Mouse (Mus musculus) intestine, postnatal 0 days (tissue): ENCODE measurements around the gene Dapp1. TPM values are rescaled to one million over a fixed set of nuclear protein-coding genes. Genes with fewer than 3 reads are reported as not detected.

Source experiments
- ATAC-seq: fragments of 200-750 bp; cut with Nextera tagmentation; 2 replicates; pipeline ENCODE4 v1.8.0; 2017; ENCODE audit warnings: mild to moderate bottlenecking, moderate TSS enrichment, moderate library complexity
- H3K27ac ChIP-seq: fragments of 300-500 bp; sonication (generic); 2 replicates; pipeline ENCODE4 v1.5.1; 2014; ENCODE audit warnings: mild to moderate bottlenecking, low read depth, low read length, moderate library complexity
- H3K27me3 ChIP-seq: fragments of 300-500 bp; sonication (generic); replicated peaks from 2 replicates; pipeline ENCODE4 v1.6.1; 2014; ENCODE audit warnings: low read length, mixed read lengths; ENCODE audit not compliant: control insufficient read depth, insufficient read depth
- H3K36me3 ChIP-seq: fragments of 300-500 bp; sonication (generic); 2 replicates; pipeline ENCODE4 v1.6.1; 2014; ENCODE audit warnings: mild to moderate bottlenecking, moderate library complexity; ENCODE audit not compliant: control insufficient read depth, insufficient read depth
- H3K4me1 ChIP-seq: fragments of 300-500 bp; sonication (generic); replicated peaks from 2 replicates; pipeline ENCODE4 v1.6.1; 2014; ENCODE audit warnings: antibody characterized with exemption, low read length, mixed read lengths; ENCODE audit not compliant: control insufficient read depth, insufficient read depth
- H3K4me2 ChIP-seq: fragments of 300-500 bp; sonication (generic); replicated peaks from 2 replicates; pipeline ENCODE4 v1.6.1; 2014; ENCODE audit warnings: low read depth, mild to moderate bottlenecking, moderate library complexity
- H3K4me3 ChIP-seq: fragments of 300-500 bp; sonication (generic); 2 replicates; pipeline ENCODE4 v1.5.1; 2014; ENCODE audit warnings: low read depth, low read length
- H3K9ac ChIP-seq: fragments of 300-500 bp; sonication (generic); 2 replicates; pipeline ENCODE4 v1.6.1; 2014; ENCODE audit warnings: mild to moderate bottlenecking, low read depth, low read length
- H3K9me3 ChIP-seq: fragments of 300-500 bp; sonication (generic); 2 replicates; pipeline ENCODE4 v1.6.1; 2016; ENCODE audit warnings: mixed run types; ENCODE audit not compliant: control insufficient read depth
- CTCF ChIP-seq: sonication (generic); IDR thresholded peaks from 2 replicates; pipeline ENCODE4 v1.5.1; 2016; ENCODE audit warnings: low read depth, mild to moderate bottlenecking, control low read depth, antibody characterized with exemption, moderate library complexity
- WGBS: fragments of 180-500 bp; shearing (Covaris S2); extraction: QIAGEN DNeasy Blood & Tissue Kit; methylation state at CpG from one replicate; pipeline ENCODE4 v1.1.7; 2014; 5-methylcytosine and 5-hydroxymethylcytosine counted together
- polyA plus RNA-seq: library from polyadenylated mRNA; unstranded; fragments of >200 nt; fragmentation: Nextera tagmentation; extraction: Ambion mirVana; gene quantifications from 2 replicates; pipeline ENCODE4 v1.2.1, GENCODE M21; 2015

Gene Dapp1
- polyA plus RNA-seq, 1 experiment from 2014 or later = 70.6 TPM

GRCm38 (mm10) chr3:137978233-137978632, 3.1 kb downstream of the Dapp1 start:
- no peak overlapping the region for H3K9ac ChIP-seq
- H3K36me3 ChIP-seq = peaks cover 8% of the 10 kb centered on the region; the same call in 1 of the 2 replicates
- TF ChIP-seq CTCF = no peak
- H3K27me3 ChIP-seq = no peaks in the 10 kb centered on the region
- no peaks in the 10 kb centered on the region for H3K9me3 ChIP-seq
- peak overlapping the region; percentile 82 for H3K4me2 ChIP-seq
- no peak overlapping the region for H3K27ac ChIP-seq
- no peak overlapping the region for H3K4me3 ChIP-seq
- 0 out of 2 replicates have a peak, but pooled peaks cover 4% of the 10 kb centered on the region for H3K4me1 ChIP-seq
- no peak for ATAC-seq
- WGBS = 45% methylated on average over 5 of the region's 5 CpGs

GRCm38 (mm10) chr3:137977629-137978041, 3.7 kb downstream of the Dapp1 start:
- H3K27me3 ChIP-seq = no peaks in the 10 kb centered on the region
- peaks cover 8% of the 10 kb centered on the region; the same call in 1 of the 2 replicates for H3K36me3 ChIP-seq
- no peaks in the 10 kb centered on the region for H3K9me3 ChIP-seq
- WGBS = 60% methylated on average over 6 of the region's 6 CpGs
- H3K9ac ChIP-seq = no peak overlapping the region
- no peak for ATAC-seq
- 0 out of 2 replicates have a peak, but pooled peaks cover 4% of the 10 kb centered on the region for H3K4me1 ChIP-seq
- no peak overlapping the region for H3K27ac ChIP-seq
- H3K4me2 ChIP-seq = no peak overlapping the region
- no peak overlapping the region for H3K4me3 ChIP-seq
- no peak for TF ChIP-seq CTCF

- peaks cover 8% of the 10 kb centered on the region; the same call in 1 of the 2 replicates for H3K36me3 ChIP-seq
- WGBS = 69% methylated on average over 9 of the region's 9 CpGs
- H3K9ac ChIP-seq = no peak overlapping the region
- no peak overlapping the region for H3K4me2 ChIP-seq
- H3K4me1 ChIP-seq = 0 out of 2 replicates have a peak, but pooled peaks cover 7% of the 10 kb centered on the region
- H3K4me3 ChIP-seq = no peak overlapping the region
- H3K27ac ChIP-seq = no peak overlapping the region
- no peaks in the 10 kb centered on the region for H3K27me3 ChIP-seq
- no peaks in the 10 kb centered on the region for H3K9me3 ChIP-seq
- no peak for TF ChIP-seq CTCF
- ATAC-seq = no peak
Measured at GRCm38 (mm10) chr3:137976943-137977628, 4.3 kb downstream of the Dapp1 start.

DNA sequence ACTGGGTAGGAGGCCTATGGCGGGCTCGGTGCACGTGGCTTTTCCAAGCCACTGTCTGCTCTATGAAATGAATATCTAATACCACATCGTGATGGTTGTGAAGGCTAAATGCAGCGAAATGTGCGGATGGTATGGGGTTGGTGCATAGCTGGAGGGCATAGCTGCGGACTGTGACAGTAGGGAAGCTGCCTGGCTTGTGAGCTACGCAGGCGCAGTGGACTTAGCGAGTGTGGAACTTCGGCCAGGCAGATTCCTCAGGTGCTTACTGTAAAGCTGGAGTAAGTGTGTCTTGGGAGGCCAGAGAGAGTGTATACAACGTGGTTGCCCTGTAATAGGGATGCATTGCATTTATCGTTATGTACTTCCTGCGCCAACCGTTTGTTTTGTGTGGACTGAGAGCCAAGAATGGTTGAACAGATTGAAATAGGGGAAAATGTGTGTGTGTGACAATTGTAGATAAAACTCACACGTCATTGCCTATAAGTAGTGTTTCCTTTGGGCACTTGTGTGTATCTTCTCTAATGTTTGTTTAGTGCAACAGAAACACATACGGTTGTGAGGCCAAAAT, 5.4 kb downstream of the Dapp1 start:
- H3K27me3 ChIP-seq = no peaks in the 10 kb centered on the region
- H3K4me1 ChIP-seq = 0 out of 2 replicates have a peak, but pooled peaks cover 7% of the 10 kb centered on the region
- no peaks in the 10 kb centered on the region for H3K9me3 ChIP-seq
- no peak for TF ChIP-seq CTCF
- H3K27ac ChIP-seq = 0 out of 2 replicates have a peak overlapping the region, but pooled peaks have one; percentile 9
- no peak overlapping the region for H3K4me3 ChIP-seq
- ATAC-seq = no peak
- peaks cover 8% of the 10 kb centered on the region; the same call in 1 of the 2 replicates for H3K36me3 ChIP-seq
- H3K4me2 ChIP-seq = no peak overlapping the region
- WGBS = 83% methylated on average over 17 of the region's 17 CpGs
- H3K9ac ChIP-seq = no peak overlapping the region

DNA sequence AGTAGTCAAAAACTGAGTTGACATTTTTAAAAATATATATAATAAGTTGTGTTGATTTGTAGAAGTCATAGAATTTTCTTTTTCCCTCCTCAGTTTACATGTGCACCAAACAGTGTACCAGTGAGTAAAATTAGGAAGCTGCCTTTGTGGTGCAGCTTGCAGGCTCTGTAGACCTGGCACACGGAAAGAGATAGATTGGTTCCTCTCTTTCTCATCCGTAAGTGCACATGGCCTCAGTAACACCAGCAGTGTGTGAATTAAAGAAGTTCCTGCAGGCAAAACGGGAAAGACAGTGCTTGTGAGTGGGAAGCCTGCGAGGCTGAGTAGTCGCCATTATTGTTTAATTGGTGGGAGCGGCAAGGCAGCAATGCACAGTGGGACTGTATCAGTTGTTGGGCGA, 5.9 kb downstream of the Dapp1 start:
- no peak overlapping the region for H3K4me3 ChIP-seq
- no peak overlapping the region for H3K4me2 ChIP-seq
- ATAC-seq = no peak
- no peaks in the 10 kb centered on the region for H3K27me3 ChIP-seq
- H3K27ac ChIP-seq = 0 out of 2 replicates have a peak overlapping the region, but pooled peaks have one; percentile 9
- H3K36me3 ChIP-seq = peaks cover 8% of the 10 kb centered on the region; the same call in 1 of the 2 replicates
- H3K9ac ChIP-seq = no peak overlapping the region
- no peak for TF ChIP-seq CTCF
- WGBS = 74% methylated on average over 7 of the region's 7 CpGs
- H3K9me3 ChIP-seq = no peaks in the 10 kb centered on the region
- H3K4me1 ChIP-seq = 0 out of 2 replicates have a peak, but pooled peaks cover 7% of the 10 kb centered on the region

GRCm38 (mm10) chr3:137974306-137974705, 7.0 kb downstream of the Dapp1 start:
- Histone ChIP-seq H3K27ac (peak overlapping the region; percentile 70), H3K4me1 (0 out of 2 replicates have a peak, but pooled peaks cover 13% of the 10 kb centered on the region), H3K4me2 (peak overlapping the region; percentile 47), H3K4me3 (no peak overlapping the region), H3K27me3 (no peaks in the 10 kb centered on the region), H3K36me3 (peaks cover 8% of the 10 kb centered on the region; the same call in 1 of the 2 replicates), H3K9me3 (no peaks in the 10 kb centered on the region), H3K9ac (no peak overlapping the region)
- 50% methylated on average over 8 of the region's 8 CpGs for WGBS
- TF ChIP-seq CTCF = no peak
- ATAC-seq = peak; percentile 71
